Mouse (Mus musculus): ENCODE results near the gene Heatr9. TPM values are rescaled to one million over a fixed set of nuclear protein-coding genes. Genes with fewer than 3 reads are reported as not detected.

Heatr9 gene
- total and polyA plus RNA-seq, 3 experiments: not detected

GRCm38 (mm10) chr11:83473235-83474016 lies 48.5 kb downstream of the Heatr9 start:
- peaks cover 3% of the 10 kb centered on the region for H3K27me3 ChIP-seq (replicated peaks)
- H3K4me2 ChIP-seq (ENCODE audit: insufficient read depth, low read depth, poor library complexity, severe bottlenecking): peak overlapping the region; percentile 97
- peaks cover 5 to 45% of the 10 kb centered on the region in 2 experiments for H3K4me1 ChIP-seq (ENCODE audit: control insufficient read depth in 1 of 2, insufficient read depth in 2 of 2)
- peak overlapping the region; percentile 50 for H3K27ac ChIP-seq (ENCODE audit: insufficient read depth, low read depth)
- dilution Hi-C loops (cut with MboI; ENCODE audit: extremely low pct_ligation_motif_present, extremely low pct_unique_long_range_greater_than_20kb, low sequenced_read_pairs): no loop called here
- H3K9ac ChIP-seq (ENCODE audit: insufficient read depth, low read depth): peak overlapping the region; percentile 84
- in situ Hi-C loops (cut with MboI; ENCODE audit: low pct_ligation_motif_present, low pct_unique_long_range_greater_than_20kb, low sequenced_read_pairs): no loop called here
- peaks cover 7% of the 10 kb centered on the region for H3K9me3 ChIP-seq (replicated peaks; ENCODE audit: low read length)
- DNase-seq (ENCODE audit: extremely low read depth): peak; percentile 28
- TF ChIP-seq MYC (IDR thresholded peaks at IDR 0.05; ENCODE audit: low read depth, low read length): no peak
- peak; percentile 23; the same call in 1 of the 2 replicates for TF ChIP-seq MAZ (IDR thresholded peaks at IDR 0.05; ENCODE audit: low read depth, low read length)
- no peak for TF ChIP-seq MEF2A (IDR thresholded peaks at IDR 0.05; ENCODE audit: borderline replicate concordance, low read depth, low read length)
- 0 out of 2 replicates have a peak, but pooled peaks have one; percentile 4 for TF ChIP-seq ETS1 (conservative IDR thresholded peaks at IDR 0.05; ENCODE audit: low read depth, low read length)
- no peak for TF ChIP-seq JUND (conservative IDR thresholded peaks at IDR 0.05; ENCODE audit: low read depth, low read length)
- 0 out of 2 replicates have a peak, but pooled peaks have one; percentile 34 for TF ChIP-seq UBTF (IDR thresholded peaks at IDR 0.05; ENCODE audit: low read depth, low read length)
- TF ChIP-seq SIN3A (IDR thresholded peaks at IDR 0.05; ENCODE audit: low read length): peak; percentile 13; the same call in 1 of the 2 replicates
- peak; percentile 2; the same call in 1 of the 2 replicates for TF ChIP-seq MAX (IDR thresholded peaks at IDR 0.05; ENCODE audit: low read length)
- 0 out of 2 replicates have a peak, but pooled peaks have one; percentile 24 for TF ChIP-seq HCFC1 (IDR thresholded peaks at IDR 0.05; ENCODE audit: low read depth, low read length)
- TF ChIP-seq CHD2 (IDR thresholded peaks at IDR 0.05; ENCODE audit: low read length): 0 out of 2 replicates have a peak, but pooled peaks have one; percentile 1
- peak; percentile 70; the same call in 1 of the 2 replicates for TF ChIP-seq MXI1 (IDR thresholded peaks at IDR 0.05; ENCODE audit: low read depth, low read length)
- TF ChIP-seq RCOR1 (conservative IDR thresholded peaks at IDR 0.05; ENCODE audit: low read depth, low read length): peak; percentile 10; the same call in 1 of the 2 replicates
- TF ChIP-seq NRF1 (IDR thresholded peaks at IDR 0.05; ENCODE audit: low read depth, low read length): peak; percentile 10; the same call in 1 of the 2 replicates
- H3K36me3 ChIP-seq (replicated peaks in 1 of 2; ENCODE audit: control insufficient read depth in 1 of 2, insufficient read depth in 1 of 2, low read length in 1 of 2): peaks cover 12 to 30% of the 10 kb centered on the region in 2 experiments
- H3K4me3 ChIP-seq (replicated peaks in 1 of 3; ENCODE audit: low read depth in 2 of 3, low read length in 2 of 3, poor library complexity in 1 of 3): peak overlapping the region; percentile 73 to 91 (median 75)
- peaks cover 49% of the 10 kb centered on the region for H3K79me2 ChIP-seq (replicated peaks; ENCODE audit: control insufficient read depth, extremely low read depth, insufficient read depth, poor library complexity, severe bottlenecking)

GRCm38 (mm10) chr11:83472324-83473234 lies 49.4 kb downstream of the Heatr9 start, which contains the start of gene Taf15:
Gene Taf15 (plus strand): TSS chr11:83473086.
- peaks cover 6 to 24% of the 10 kb centered on the region in 2 experiments for H3K36me3 ChIP-seq (replicated peaks in 1 of 2; ENCODE audit: control insufficient read depth in 1 of 2, insufficient read depth in 1 of 2, low read length in 1 of 2)
- H3K27me3 ChIP-seq (replicated peaks): peaks cover 3% of the 10 kb centered on the region
- dilution Hi-C loops (cut with MboI; ENCODE audit: extremely low pct_ligation_motif_present, extremely low pct_unique_long_range_greater_than_20kb, low sequenced_read_pairs) (no loop called here), in situ Hi-C loops (cut with MboI; ENCODE audit: low pct_ligation_motif_present, low pct_unique_long_range_greater_than_20kb, low sequenced_read_pairs) (no loop called here)
- peak within 1 kb of the TSS; percentile 94 for H3K9ac ChIP-seq (ENCODE audit: insufficient read depth, low read depth)
- peaks cover 7% of the 10 kb centered on the region for H3K9me3 ChIP-seq (replicated peaks; ENCODE audit: low read length)
- peak within 1 kb of the TSS; percentile 97 for H3K4me2 ChIP-seq (ENCODE audit: insufficient read depth, low read depth, poor library complexity, severe bottlenecking)
- H3K4me3 ChIP-seq (replicated peaks in 1 of 3; ENCODE audit: low read depth in 2 of 3, low read length in 2 of 3, poor library complexity in 1 of 3): peak within 1 kb of the TSS; percentile 73 to 91 (median 75)
- peak; percentile 100 for DNase-seq (ENCODE audit: extremely low read depth)
- H3K27ac ChIP-seq (ENCODE audit: insufficient read depth, low read depth): peak within 1 kb of the TSS; percentile 50
- peaks cover 1 to 40% of the 10 kb centered on the region in 2 experiments for H3K4me1 ChIP-seq (ENCODE audit: control insufficient read depth in 1 of 2, insufficient read depth in 2 of 2)
- peaks cover 42% of the 10 kb centered on the region for H3K79me2 ChIP-seq (replicated peaks; ENCODE audit: control insufficient read depth, extremely low read depth, insufficient read depth, poor library complexity, severe bottlenecking)
- TF ChIP-seq CHD2 (IDR thresholded peaks at IDR 0.05; ENCODE audit: low read length): peak; percentile 44; the same call in 1 of the 2 replicates
- TF ChIP-seq E2F4 (IDR thresholded peaks at IDR 0.05; ENCODE audit: insufficient replicate concordance, low read depth, low read length): peak; percentile 62; the same call in 1 of the 2 replicates
- no peak; the same call in none of the 2 replicates for TF ChIP-seq MXI1 (IDR thresholded peaks at IDR 0.05; ENCODE audit: low read depth, low read length)
- peak; percentile 60 for TF ChIP-seq ZNF384 (IDR thresholded peaks at IDR 0.05; ENCODE audit: low read depth, low read length)
- TF ChIP-seq RAD21 (IDR thresholded peaks at IDR 0.05; ENCODE audit: low read depth, low read length): peak; percentile 73
- peak; percentile 73 for TF ChIP-seq TBP (conservative IDR thresholded peaks at IDR 0.05; ENCODE audit: low read depth, low read length)
- TF ChIP-seq JUND (conservative IDR thresholded peaks at IDR 0.05; ENCODE audit: low read depth, low read length): no peak; the same call in 1 of the 2 replicates
- TF ChIP-seq MYC (IDR thresholded peaks at IDR 0.05; ENCODE audit: low read depth, low read length): peak; percentile 74
- TF ChIP-seq USF2 (conservative IDR thresholded peaks at IDR 0.05; ENCODE audit: low read depth, low read length): no peak
- peak; percentile 64 for TF ChIP-seq EP300 (IDR thresholded peaks at IDR 0.05; ENCODE audit: low read length)
- TF ChIP-seq ZMIZ1 (IDR thresholded peaks at IDR 0.05; ENCODE audit: low read depth, low read length): peak; percentile 95
- no peak for TF ChIP-seq ZC3H11A (IDR thresholded peaks at IDR 0.05; ENCODE audit: low read depth, low read length)
- no peak for TF ChIP-seq MAFK (IDR thresholded peaks at IDR 0.05; ENCODE audit: insufficient replicate concordance, low read length)
- peak; percentile 93 for TF ChIP-seq TCF12 (IDR thresholded peaks at IDR 0.05; ENCODE audit: low read depth, low read length)
- TF ChIP-seq GABPA (IDR thresholded peaks at IDR 0.05; ENCODE audit: insufficient replicate concordance, low read depth, low read length): no peak; the same call in 1 of the 2 replicates
- TF ChIP-seq IRF4 (IDR thresholded peaks at IDR 0.05; ENCODE audit: low read depth, low read length): peak; percentile 80
- TF ChIP-seq RCOR1 (conservative IDR thresholded peaks at IDR 0.05; ENCODE audit: low read depth, low read length): peak; percentile 79

Measured in CH12.LX (cell line).